Mouse (Mus musculus) cerebellum, adult 11-12 months (tissue): ENCODE measurements at regions not wholly inside any gene's neighbourhood (a gene's known extent, or its start where the extent isn't known, plus 50 kb on each side); places are given as distances from the start of the nearest gene placed in this dataset.
A peak's percentile ranks its signal among the peaks of the same experiment; 100 is the strongest.
"Not testable (repeated sequence)": the region's sequence is repeated elsewhere in the genome, so short reads cannot be mapped to it uniquely, and the experiment has no call there.

Experiments used
- DNase-seq: peaks from one replicate; pipeline ENCODE4 v3.0.0; 2022

- no peak for DNase-seq
Measured at GRCm38 (mm10) chr4:29282169-29282568, 469.2 kb downstream of the Epha7 start.

- DNase-seq: no peak
Measured at GRCm38 (mm10) chr4:29301348-29301747, 488.4 kb downstream of the Epha7 start.

- DNase-seq: no peak
Measured at GRCm38 (mm10) chr4:29303951-29304350, 491.0 kb downstream of the Epha7 start.

GRCm38 (mm10) chr4:29307245-29307644 lies 494.3 kb downstream of the Epha7 start:
- no peak for DNase-seq

- DNase-seq: no peak
Measured at GRCm38 (mm10) chr4:29323921-29324320, 511.0 kb downstream of the Epha7 start.

- DNase-seq: no peak
Measured at GRCm38 (mm10) chr4:29329145-29329544, 516.2 kb downstream of the Epha7 start.

GRCm38 (mm10) chr4:29331747-29332146 lies 518.8 kb downstream of the Epha7 start:
- no peak for DNase-seq

GRCm38 (mm10) chr4:29337245-29337644 lies 524.3 kb downstream of the Epha7 start:
- no peak for DNase-seq

GRCm38 (mm10) chr4:29362191-29362590 lies 549.3 kb downstream of the Epha7 start:
- no peak for DNase-seq

GRCm38 (mm10) chr4:29389282-29389681 lies 576.4 kb downstream of the Epha7 start:
- no peak for DNase-seq

- DNase-seq: no peak
Measured at GRCm38 (mm10) chr4:29390333-29390732, 577.4 kb downstream of the Epha7 start.

- DNase-seq: no peak
Measured at GRCm38 (mm10) chr4:29402143-29402542, 589.2 kb downstream of the Epha7 start.

GRCm38 (mm10) chr4:29414616-29415015 lies 601.7 kb downstream of the Epha7 start:
- no peak for DNase-seq

GRCm38 (mm10) chr4:29420198-29420792 lies 607.4 kb downstream of the Epha7 start:
- no peak for DNase-seq

GRCm38 (mm10) chr4:29431493-29431892 lies 618.6 kb downstream of the Epha7 start:
- DNase-seq: not testable (repeated sequence)

- no peak for DNase-seq
Measured at GRCm38 (mm10) chr4:29463329-29463728, 650.4 kb downstream of the Epha7 start.

- DNase-seq: no peak
Measured at GRCm38 (mm10) chr4:29466315-29466714, 653.4 kb downstream of the Epha7 start.

- no peak for DNase-seq
Measured at GRCm38 (mm10) chr4:29480384-29481092, 667.6 kb downstream of the Epha7 start.

- no peak for DNase-seq
Measured at GRCm38 (mm10) chr4:29481093-29481715, 668.3 kb downstream of the Epha7 start.

- DNase-seq: no peak
Measured at GRCm38 (mm10) chr4:29482407-29482806, 669.5 kb downstream of the Epha7 start.

- no peak for DNase-seq
Measured at GRCm38 (mm10) chr4:29500844-29501243, 687.9 kb downstream of the Epha7 start.

- DNase-seq: no peak
Measured at GRCm38 (mm10) chr4:29525051-29525450, 712.1 kb downstream of the Epha7 start.

- DNase-seq: peak; percentile 6
Measured at GRCm38 (mm10) chr4:29525769-29526658, 713.1 kb downstream of the Epha7 start.
